Mouse (Mus musculus): ENCODE data around the gene Tspan5. TPM values are rescaled to one million over a fixed set of nuclear protein-coding genes. Genes with fewer than 3 reads are reported as not detected.

The Tspan5 gene
- total and polyA plus RNA-seq, 2 experiments: 0.48 to 0.65 TPM

GRCm38 (mm10) chr3:138886121-138886520 lies 144.1 kb downstream of the Tspan5 start:
- WGBS: 93% methylated on average over 5 of the region's 5 CpGs
- Histone ChIP-seq H3K27ac (replicated peaks; ENCODE audit: insufficient read depth, low read depth, low read length) (no peak overlapping the region), H3K36me3 (ENCODE audit: control insufficient read depth, insufficient read depth, low read length) (no peaks in the 10 kb centered on the region), H3K4me3 (ENCODE audit: insufficient read depth, low read depth, low read length) (no peak overlapping the region), H3K9ac (ENCODE audit: low read depth, low read length) (no peak overlapping the region), H3K79me2 (ENCODE audit: control insufficient read depth, insufficient read depth, low read length) (no peaks in the 10 kb centered on the region), H3K27me3 (ENCODE audit: control insufficient read depth, insufficient read depth, low read length) (no peaks in the 10 kb centered on the region), H3K4me1 (ENCODE audit: control insufficient read depth, insufficient read depth, low read length) (no peaks in the 10 kb centered on the region)
- TF ChIP-seq CTCF (IDR thresholded peaks at IDR 0.05; ENCODE audit: low read depth, low read length) (no peak), POLR2A (IDR thresholded peaks at IDR 0.05; ENCODE audit: extremely low read depth, insufficient read depth, low read length) (no peak)
- DNase-seq (ENCODE audit: extremely low read depth, low read depth, low spot score): no peak

GRCm38 (mm10) chr3:138889214-138889613 lies 147.2 kb downstream of the Tspan5 start:
- peak; percentile 74 for DNase-seq (ENCODE audit: extremely low read depth, low read depth, low spot score)
- Histone ChIP-seq H3K27ac (replicated peaks; ENCODE audit: insufficient read depth, low read depth, low read length) (no peak overlapping the region), H3K27me3 (ENCODE audit: control insufficient read depth, insufficient read depth, low read length) (no peaks in the 10 kb centered on the region), H3K4me1 (ENCODE audit: control insufficient read depth, insufficient read depth, low read length) (no peaks in the 10 kb centered on the region), H3K79me2 (ENCODE audit: control insufficient read depth, insufficient read depth, low read length) (no peaks in the 10 kb centered on the region), H3K4me3 (ENCODE audit: insufficient read depth, low read depth, low read length) (no peak overlapping the region), H3K9ac (ENCODE audit: low read depth, low read length) (no peak overlapping the region), H3K36me3 (ENCODE audit: control insufficient read depth, insufficient read depth, low read length) (no peaks in the 10 kb centered on the region)
- 16% methylated on average over 4 of the region's 4 CpGs for whole genome bisulfite sequencing
- TF ChIP-seq POLR2A (IDR thresholded peaks at IDR 0.05; ENCODE audit: extremely low read depth, insufficient read depth, low read length) (no peak), CTCF (IDR thresholded peaks at IDR 0.05; ENCODE audit: low read depth, low read length) (no peak)

GRCm38 (mm10) chr3:138889769-138890295 lies 147.8 kb downstream of the Tspan5 start:
- no peaks in the 10 kb centered on the region for H3K36me3 ChIP-seq (ENCODE audit: control insufficient read depth, insufficient read depth, low read length)
- H3K27ac ChIP-seq (replicated peaks; ENCODE audit: insufficient read depth, low read depth, low read length): no peak overlapping the region
- WGBS: 89% methylated on average over 10 of the region's 10 CpGs
- DNase-seq (ENCODE audit: extremely low read depth, low read depth, low spot score): no peak
- no peak overlapping the region for H3K4me3 ChIP-seq (ENCODE audit: insufficient read depth, low read depth, low read length)
- TF ChIP-seq POLR2A (IDR thresholded peaks at IDR 0.05; ENCODE audit: extremely low read depth, insufficient read depth, low read length): no peak
- TF ChIP-seq CTCF (IDR thresholded peaks at IDR 0.05; ENCODE audit: low read depth, low read length): no peak
- no peaks in the 10 kb centered on the region for H3K79me2 ChIP-seq (ENCODE audit: control insufficient read depth, insufficient read depth, low read length)
- no peaks in the 10 kb centered on the region for H3K4me1 ChIP-seq (ENCODE audit: control insufficient read depth, insufficient read depth, low read length)
- H3K27me3 ChIP-seq (ENCODE audit: control insufficient read depth, insufficient read depth, low read length): no peaks in the 10 kb centered on the region
- no peak overlapping the region for H3K9ac ChIP-seq (ENCODE audit: low read depth, low read length)

- no peaks in the 10 kb centered on the region for H3K27me3 ChIP-seq (ENCODE audit: control insufficient read depth, insufficient read depth, low read length)
- H3K79me2 ChIP-seq (ENCODE audit: control insufficient read depth, insufficient read depth, low read length): no peaks in the 10 kb centered on the region
- no peak overlapping the region for H3K9ac ChIP-seq (ENCODE audit: low read depth, low read length)
- DNase-seq (ENCODE audit: extremely low read depth, low read depth, low spot score): no peak
- no peaks in the 10 kb centered on the region for H3K4me1 ChIP-seq (ENCODE audit: control insufficient read depth, insufficient read depth, low read length)
- H3K27ac ChIP-seq (replicated peaks; ENCODE audit: insufficient read depth, low read depth, low read length): no peak overlapping the region
- no peak for TF ChIP-seq POLR2A (IDR thresholded peaks at IDR 0.05; ENCODE audit: extremely low read depth, insufficient read depth, low read length)
- TF ChIP-seq CTCF (IDR thresholded peaks at IDR 0.05; ENCODE audit: low read depth, low read length): no peak
- 65% methylated on average over 5 of the region's 5 CpGs for WGBS
- H3K4me3 ChIP-seq (ENCODE audit: insufficient read depth, low read depth, low read length): no peak overlapping the region
- H3K36me3 ChIP-seq (ENCODE audit: control insufficient read depth, insufficient read depth, low read length): no peaks in the 10 kb centered on the region
Observed at GRCm38 (mm10) chr3:138893520-138893919, 151.5 kb downstream of the Tspan5 start.

GRCm38 (mm10) chr3:138897500-138897899 lies 155.5 kb downstream of the Tspan5 start:
- WGBS: 85% methylated on average over 11 of the region's 11 CpGs
- TF ChIP-seq CTCF (IDR thresholded peaks at IDR 0.05; ENCODE audit: low read depth, low read length) (no peak), POLR2A (IDR thresholded peaks at IDR 0.05; ENCODE audit: extremely low read depth, insufficient read depth, low read length) (no peak)
- H3K9ac ChIP-seq (ENCODE audit: low read depth, low read length): no peak overlapping the region

GRCm38 (mm10) chr3:138898055-138898454 lies 156.1 kb downstream of the Tspan5 start:
- no peak overlapping the region for H3K4me3 ChIP-seq (ENCODE audit: insufficient read depth, low read depth, low read length)
- 92% methylated on average over 8 of the region's 8 CpGs for WGBS
- no peaks in the 10 kb centered on the region for H3K79me2 ChIP-seq (ENCODE audit: control insufficient read depth, insufficient read depth, low read length)
- H3K9ac ChIP-seq (ENCODE audit: low read depth, low read length): no peak overlapping the region
- no peak for DNase-seq (ENCODE audit: extremely low read depth, low read depth, low spot score)
- H3K36me3 ChIP-seq (ENCODE audit: control insufficient read depth, insufficient read depth, low read length): no peaks in the 10 kb centered on the region
- no peaks in the 10 kb centered on the region for H3K4me1 ChIP-seq (ENCODE audit: control insufficient read depth, insufficient read depth, low read length)
- TF ChIP-seq POLR2A (IDR thresholded peaks at IDR 0.05; ENCODE audit: extremely low read depth, insufficient read depth, low read length) (no peak), CTCF (IDR thresholded peaks at IDR 0.05; ENCODE audit: low read depth, low read length) (no peak)
- no peak overlapping the region for H3K27ac ChIP-seq (replicated peaks; ENCODE audit: insufficient read depth, low read depth, low read length)
- no peaks in the 10 kb centered on the region for H3K27me3 ChIP-seq (ENCODE audit: control insufficient read depth, insufficient read depth, low read length)

More at GRCm38 (mm10) chr3:138897500-138897899, 155.5 kb downstream of the Tspan5 start:
- no peak overlapping the region for H3K4me3 ChIP-seq (ENCODE audit: insufficient read depth, low read depth, low read length)
- H3K4me1 ChIP-seq (ENCODE audit: control insufficient read depth, insufficient read depth, low read length): no peaks in the 10 kb centered on the region
- no peaks in the 10 kb centered on the region for H3K79me2 ChIP-seq (ENCODE audit: control insufficient read depth, insufficient read depth, low read length)
- no peaks in the 10 kb centered on the region for H3K27me3 ChIP-seq (ENCODE audit: control insufficient read depth, insufficient read depth, low read length)
- H3K27ac ChIP-seq (replicated peaks; ENCODE audit: insufficient read depth, low read depth, low read length): no peak overlapping the region
- H3K36me3 ChIP-seq (ENCODE audit: control insufficient read depth, insufficient read depth, low read length): no peaks in the 10 kb centered on the region
- DNase-seq (ENCODE audit: extremely low read depth, low read depth, low spot score): no peak

Data from liver, adult 2 months (tissue).